Mouse (Mus musculus) embryonic stem cell, embryonic (primary cell): ENCODE results near the gene Lyzl6.

Experiments used
- CTCF ChIA-PET, 4 experiments: fragments of 300-600 bp in 2 of 4; fragments of 350-600 bp in 2 of 4; sonication (Branson Sonifier 250); formaldehyde crosslinking; loops; one replicate each; lab custom pipeline; 2022; ENCODE audit warnings: inconsistent platforms in 2 of 4; lab: Charles Lee
- POLR2A ChIA-PET, 4 experiments: fragments of 300-600 bp in 2 of 4; fragments of 350-600 bp in 2 of 4; sonication (Branson Sonifier 250); formaldehyde crosslinking; loops; one replicate each; lab custom pipeline; 2022; ENCODE audit warnings: antibody characterized with exemption in 4 of 4, inconsistent platforms in 1 of 4; lab: Charles Lee

Gene Lyzl6

GRCm38 (mm10) chr11:103638790-103639189 is at the start of gene Lyzl6:
Gene Lyzl6 (minus strand): TSS chr11:103638890.
- CTCF ChIA-PET, result interaction anchor here (0.6 to 2.3 kb wide), 57 partner anchors 9 to 686 kb away, joined by 3 to 32 read pairs (median 4); partner anchors contain the start of genes Rprml (in 4 of the 4), Gosr2 (in 1 of the 4) and Wnt9b (in 1 of the 4)

GRCm38 (mm10) chr11:103686706-103687105 is 48.0 kb upstream of the Lyzl6 start:
- ChIA-PET CTCF (interaction anchor here in 3 of 4 experiments (0.8 to 1.8 kb wide), 3 partner anchors 10 kb away, joined by 3 to 4 read pairs (median 4); no protein-coding TSS in a partner anchor), POLR2A (interaction anchor here in 2 of 4 experiments (1.2 to 1.3 kb wide), 3 partner anchors 11 to 29 kb away, joined by 3 to 7 read pairs (median 4); partner anchors contain the start of gene Gosr2 (in 2 of the 2))

More at GRCm38 (mm10) chr11:103638790-103639189, at the start of gene Lyzl6:
- POLR2A ChIA-PET, result interaction anchor here in 3 of 4 experiments (0.6 to 1.3 kb wide), 5 partner anchors 9 to 285 kb away, joined by 3 to 5 read pairs (median 3); no protein-coding TSS in a partner anchor

- CTCF ChIA-PET, result interaction anchor here in 1 of 4 experiments (0.6 kb wide), 1 partner anchor 45 kb away, joined by 9 read pairs; no protein-coding TSS in a partner anchor
- POLR2A ChIA-PET, result no interaction called here
Observed at GRCm38 (mm10) chr11:103685261-103685736, 46.6 kb upstream of the Lyzl6 start.

- ChIA-PET POLR2A (interaction anchor here in 1 of 4 experiments (1.1 kb wide), 1 partner anchor 15 kb away, joined by 3 read pairs; no protein-coding TSS in a partner anchor), CTCF (no interaction called here)
Observed at GRCm38 (mm10) chr11:103683667-103684334, 45.1 kb upstream of the Lyzl6 start.

GRCm38 (mm10) chr11:103677042-103677441 is 38.4 kb upstream of the Lyzl6 start:
- POLR2A ChIA-PET, result interaction anchor here in 1 of 4 experiments (0.9 kb wide), 1 partner anchor 20 kb away, joined by 3 read pairs; no protein-coding TSS in a partner anchor

GRCm38 (mm10) chr11:103675556-103675955 is 36.9 kb upstream of the Lyzl6 start:
- POLR2A ChIA-PET, result no interaction called here
- CTCF ChIA-PET, result interaction anchor here (0.5 to 3.8 kb wide), 28 partner anchors 9 to 1045 kb away, joined by 3 to 32 read pairs (median 4); partner anchors contain the start of genes Lyzl6 (in 1 of the 4) and Rprml (in 1 of the 4)

More at GRCm38 (mm10) chr11:103677042-103677441, 38.4 kb upstream of the Lyzl6 start:
- CTCF ChIA-PET, result interaction anchor here (0.5 to 3.8 kb wide), 30 partner anchors 9 to 481 kb away, joined by 3 to 32 read pairs (median 4); partner anchors contain the start of gene Lyzl6 (in 1 of the 4)

GRCm38 (mm10) chr11:103666907-103667426 is 28.3 kb upstream of the Lyzl6 start:
- CTCF ChIA-PET, result interaction anchor here in 2 of 4 experiments (2.2 to 2.3 kb wide), 2 partner anchors 10 to 27 kb away, joined by 7 to 12 read pairs; no protein-coding TSS in a partner anchor
- POLR2A ChIA-PET, result interaction anchor here in 1 of 4 experiments (0.9 kb wide), 1 partner anchor 64 kb away, joined by 3 read pairs; no protein-coding TSS in a partner anchor

GRCm38 (mm10) chr11:103666181-103666906 is 27.7 kb upstream of the Lyzl6 start:
- POLR2A ChIA-PET, result interaction anchor here in 1 of 4 experiments (0.8 to 0.9 kb wide), 2 partner anchors 57 to 65 kb away, joined by 3 read pairs; no protein-coding TSS in a partner anchor
- CTCF ChIA-PET, result interaction anchor here in 3 of 4 experiments (0.6 to 2.3 kb wide), 8 partner anchors 10 to 456 kb away, joined by 3 to 12 read pairs (median 4); no protein-coding TSS in a partner anchor

GRCm38 (mm10) chr11:103665695-103666094 is 27.0 kb upstream of the Lyzl6 start:
- CTCF ChIA-PET, result interaction anchor here in 3 of 4 experiments (0.6 to 2.3 kb wide), 7 partner anchors 11 to 455 kb away, joined by 3 to 12 read pairs (median 4); no protein-coding TSS in a partner anchor
- POLR2A ChIA-PET, result interaction anchor here in 1 of 4 experiments (0.8 to 0.9 kb wide), 2 partner anchors 57 to 65 kb away, joined by 3 read pairs; no protein-coding TSS in a partner anchor

GRCm38 (mm10) chr11:103663119-103663518 is 24.4 kb upstream of the Lyzl6 start:
- POLR2A ChIA-PET, result no interaction called here
- CTCF ChIA-PET, result interaction anchor here in 2 of 4 experiments (0.6 to 1.5 kb wide), 2 partner anchors 23 to 101 kb away, joined by 3 read pairs; no protein-coding TSS in a partner anchor

GRCm38 (mm10) chr11:103662546-103662945 is 23.9 kb upstream of the Lyzl6 start:
- ChIA-PET CTCF (interaction anchor here in 1 of 4 experiments (1.5 kb wide), 1 partner anchor 23 kb away, joined by 3 read pairs; no protein-coding TSS in a partner anchor), POLR2A (no interaction called here)

GRCm38 (mm10) chr11:103661863-103662262 is 23.2 kb upstream of the Lyzl6 start:
- ChIA-PET POLR2A (no interaction called here), CTCF (interaction anchor here in 1 of 4 experiments (1.5 kb wide), 1 partner anchor 22 kb away, joined by 3 read pairs; no protein-coding TSS in a partner anchor)

GRCm38 (mm10) chr11:103658189-103658588 is 19.5 kb upstream of the Lyzl6 start:
- CTCF ChIA-PET, result interaction anchor here in 3 of 4 experiments (0.6 to 2.2 kb wide), 5 partner anchors 18 to 325 kb away, joined by 3 to 10 read pairs (median 6); partner anchors contain the start of gene Lyzl6 (in 1 of the 3)
- POLR2A ChIA-PET, result interaction anchor here in 1 of 4 experiments (1.2 to 1.3 kb wide), 3 partner anchors 8 to 28 kb away, joined by 3 to 5 read pairs (median 3); no protein-coding TSS in a partner anchor

- POLR2A ChIA-PET, result interaction anchor here in 3 of 4 experiments (0.6 to 1.2 kb wide), 4 partner anchors 8 to 1561 kb away, joined by 3 to 4 read pairs (median 3); partner anchors contain the start of gene Arf2 (in 1 of the 3)
- CTCF ChIA-PET, result interaction anchor here in 3 of 4 experiments (0.6 to 2.2 kb wide), 12 partner anchors 17 to 883 kb away, joined by 3 to 10 read pairs (median 4); partner anchors contain the start of gene Lyzl6 (in 1 of the 3)
Observed at GRCm38 (mm10) chr11:103656520-103656919, 17.8 kb upstream of the Lyzl6 start.

GRCm38 (mm10) chr11:103653359-103653965 is 14.8 kb upstream of the Lyzl6 start:
- CTCF ChIA-PET, result interaction anchor here in 3 of 4 experiments (0.5 to 1.6 kb wide), 3 partner anchors 13 to 14 kb away, joined by 3 to 9 read pairs (median 6); no protein-coding TSS in a partner anchor
- POLR2A ChIA-PET, result interaction anchor here in 1 of 4 experiments (0.5 kb wide), 1 partner anchor 525 kb away, joined by 3 read pairs; no protein-coding TSS in a partner anchor

- POLR2A ChIA-PET, result interaction anchor here in 1 of 4 experiments (1.8 kb wide), 1 partner anchor 8 kb away, joined by 5 read pairs; no protein-coding TSS in a partner anchor
- CTCF ChIA-PET, result no interaction called here
Observed at GRCm38 (mm10) chr11:103651426-103651825, 12.7 kb upstream of the Lyzl6 start.
